Mouse (Mus musculus) heart, adult 2 months (tissue): Measurements from ENCODE around the gene Gm11111. TPM values are rescaled to one million over a fixed set of nuclear protein-coding genes. Genes with fewer than 3 reads are reported as not detected.
"Not testable (repeated sequence)": the region's sequence is repeated elsewhere in the genome, so short reads cannot be mapped to it uniquely, and the experiment has no call there.

ENCODE experiments used
- DNase-seq, 2 experiments: peaks; one replicate each; pipeline ENCODE4 v3.0.0; 2021
- H3K27ac ChIP-seq: fragments of 200-600 bp; 2 replicates; pipeline ENCODE4 v1.8.1; 2022
- H3K27me3 ChIP-seq: fragments of 200-500 bp; 2 replicates; pipeline ENCODE4 v1.6.1; 2012; ENCODE audit warnings: mild to moderate bottlenecking, low read length, inconsistent platforms, mixed read lengths; ENCODE audit not compliant: control insufficient read depth, insufficient read depth
- H3K36me3 ChIP-seq: fragments of 200-500 bp; 2 replicates; pipeline ENCODE4 v1.6.1; 2012; ENCODE audit warnings: low read length, inconsistent platforms; ENCODE audit not compliant: control insufficient read depth, insufficient read depth
- H3K4me1 ChIP-seq: fragments of 200-500 bp; 2 replicates; pipeline ENCODE4 v1.6.1; 2011; ENCODE audit warnings: low read length; ENCODE audit not compliant: control insufficient read depth, insufficient read depth
- H3K4me3 ChIP-seq: fragments of 200-600 bp; 2 replicates; pipeline ENCODE4 v1.8.1; 2022
- H3K79me2 ChIP-seq: fragments of 200-500 bp; replicated peaks from 2 replicates; pipeline ENCODE4 v1.6.1; 2012; ENCODE audit warnings: mild to moderate bottlenecking, inconsistent platforms, low read length, moderate library complexity, mixed read lengths; ENCODE audit not compliant: control insufficient read depth, insufficient read depth
- H3K9ac ChIP-seq: fragments of 200-500 bp; 2 replicates; pipeline ENCODE4 v1.6.1; 2012; ENCODE audit warnings: low read depth, mild to moderate bottlenecking, control low read depth, inconsistent platforms, low read length, mixed read lengths
- CTCF ChIP-seq: fragments of 200-600 bp; IDR thresholded peaks from 2 replicates; pipeline ENCODE4 v1.8.1; 2022; ENCODE audit warnings: antibody characterized with exemption, mild to moderate bottlenecking, moderate library complexity
- EP300 ChIP-seq: fragments of 200-500 bp; IDR thresholded peaks from 2 replicates; pipeline ENCODE4 v1.6.1; 2011; ENCODE audit warnings: low read depth, low read length, control low read depth; ENCODE audit not compliant: insufficient read depth
- POLR2A ChIP-seq: fragments of 200-500 bp; IDR thresholded peaks from 2 replicates; pipeline ENCODE4 v1.6.1; 2011; ENCODE audit warnings: mild to moderate bottlenecking, low read depth, low read length, control low read depth; ENCODE audit not compliant: insufficient read depth
- WGBS: fragments of 180-500 bp; shearing (Covaris S2); methylation state at CpG from one replicate; pipeline ENCODE4 v1.1.7; 2018; 5-methylcytosine and 5-hydroxymethylcytosine counted together
- intact Hi-C: fragments of 180-260 bp; cut with DNase I; formaldehyde crosslinking; loops from one replicate; pipeline ENCODE4 v1.15.1; 2025
- polyA plus RNA-seq: library from polyadenylated mRNA; depleted of rRNA; stranded (reverse); fragments of >200 nt; gene quantifications from 2 replicates; pipeline ENCODE4 v1.2.3, GENCODE M21; 2012; rRNA removed
- total RNA-seq, 2 experiments: library from RNA; stranded (reverse); gene quantifications; 2 replicates each; pipeline ENCODE4 v1.2.3; 2021

Gm11111 gene
- total and polyA plus RNA-seq, 3 experiments = not detected

DNA sequence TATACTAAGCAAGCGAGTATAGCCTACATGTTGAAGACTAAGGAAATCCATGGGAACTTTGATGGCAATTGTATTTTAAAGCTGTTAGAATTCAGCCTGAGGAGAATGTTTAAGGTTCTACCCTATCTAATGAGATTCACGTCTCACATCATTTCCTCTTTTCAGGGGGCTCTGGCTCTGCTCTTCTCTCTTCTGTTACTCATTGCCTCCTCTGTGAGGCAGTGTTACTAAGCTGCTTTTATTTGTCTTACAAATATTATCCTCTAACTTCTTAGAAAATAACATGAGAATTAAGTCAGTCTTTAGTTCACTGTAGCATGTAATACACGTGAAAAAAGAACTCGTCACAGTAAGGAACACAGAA lies 23.0 kb downstream of the Gm11111 start:
- no peak for DNase-seq

DNA sequence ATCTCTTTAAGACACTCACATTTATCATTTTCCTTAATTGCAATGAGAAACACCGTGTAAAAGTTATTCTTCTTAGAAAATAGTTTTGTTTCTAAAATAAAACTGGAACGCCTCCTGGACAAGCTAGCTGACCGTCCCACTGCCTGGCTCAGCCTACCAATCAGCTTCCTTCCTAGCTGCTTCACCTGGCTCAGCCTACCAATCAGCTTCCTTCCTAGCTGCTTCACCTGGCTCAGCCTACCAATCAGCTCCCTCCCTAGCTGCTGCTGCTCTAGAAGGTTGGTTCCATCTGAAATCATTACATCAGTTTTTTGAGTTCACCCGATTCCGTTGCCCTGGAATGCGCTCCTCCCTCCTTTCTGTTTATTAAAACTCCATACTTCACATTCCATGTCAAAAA lies 24.0 kb downstream of the Gm11111 start:
- WGBS = 77% methylated on average over 6 of the region's 6 CpGs
- H3K27ac ChIP-seq, H3K79me2 ChIP-seq, H3K9ac ChIP-seq, intact Hi-C loops, H3K36me3 ChIP-seq, DNase-seq, H3K27me3 ChIP-seq, H3K4me1 ChIP-seq, H3K4me3 ChIP-seq: not testable (repeated sequence)

More for the DNA sequence above, 23.0 kb downstream of the Gm11111 start:
- H3K27ac ChIP-seq = no peak overlapping the region
- no peak overlapping the region for H3K4me3 ChIP-seq
- no peaks in the 10 kb centered on the region for H3K27me3 ChIP-seq
- H3K9ac ChIP-seq = no peak overlapping the region
- no peaks in the 10 kb centered on the region for H3K79me2 ChIP-seq
- intact Hi-C loops = no loop called here
- no peaks in the 10 kb centered on the region for H3K4me1 ChIP-seq
- 81% methylated on average over 4 of the region's 4 CpGs for WGBS
- TF ChIP-seq CTCF = no peak
- no peak for TF ChIP-seq EP300
- no peak for TF ChIP-seq POLR2A
- H3K36me3 ChIP-seq = no peaks in the 10 kb centered on the region

DNA sequence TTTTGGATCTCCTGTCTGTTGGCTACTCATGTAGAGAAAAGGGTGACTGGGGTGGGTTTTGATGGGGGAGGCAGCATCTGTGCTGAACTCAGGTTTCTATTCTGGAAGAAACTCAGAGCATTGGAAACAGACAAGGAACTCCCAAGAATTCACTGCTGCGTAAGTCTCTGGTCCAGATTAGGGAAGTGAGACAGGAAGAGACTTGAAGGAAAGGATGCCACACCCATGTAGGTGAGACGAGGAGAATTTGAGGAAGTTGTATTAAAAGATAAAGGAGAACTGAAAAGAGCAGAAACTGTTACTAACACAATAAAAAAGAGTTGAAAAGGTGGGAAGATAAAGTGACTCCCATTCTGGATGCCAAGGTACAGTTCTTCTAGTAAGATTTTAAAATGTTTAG lies 25.9 kb downstream of the Gm11111 start:
- TF ChIP-seq EP300 (no peak), CTCF (no peak), POLR2A (no peak)
- Histone ChIP-seq H3K36me3 (no peaks in the 10 kb centered on the region), H3K27me3 (no peaks in the 10 kb centered on the region), H3K79me2 (no peaks in the 10 kb centered on the region), H3K9ac (no peak overlapping the region), H3K4me3 (no peak overlapping the region), H3K4me1 (no peaks in the 10 kb centered on the region), H3K27ac (no peak overlapping the region)
- DNase-seq = no peak
- intact Hi-C loops = no loop called here
- WGBS = 42% methylated on average over 2 of the region's 2 CpGs

DNA sequence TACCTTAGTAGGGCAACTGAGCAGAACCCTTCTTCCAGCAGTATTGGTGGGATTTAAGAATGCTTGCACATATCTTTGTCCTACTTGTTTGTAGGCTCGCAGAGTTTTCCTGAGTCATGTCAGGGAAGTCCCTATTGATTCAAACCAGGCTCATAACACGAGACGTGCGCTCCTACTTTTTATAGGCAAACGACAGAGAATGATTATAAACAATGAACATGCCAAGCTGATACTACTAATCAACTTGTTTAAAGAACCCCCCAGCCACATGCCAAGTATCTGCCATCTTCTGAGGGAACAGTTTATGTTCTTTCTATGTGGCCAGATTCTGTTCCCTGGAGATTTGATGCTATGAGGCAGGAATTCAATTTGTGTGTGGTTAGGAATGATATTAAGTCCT lies 28.3 kb downstream of the Gm11111 start:
- DNase-seq = no peak
- Histone ChIP-seq H3K4me3 (no peak overlapping the region), H3K79me2 (no peaks in the 10 kb centered on the region), H3K27me3 (no peaks in the 10 kb centered on the region), H3K9ac (no peak overlapping the region), H3K36me3 (no peaks in the 10 kb centered on the region), H3K27ac (no peak overlapping the region), H3K4me1 (no peaks in the 10 kb centered on the region)
- intact Hi-C loops = no loop called here
- 45% methylated on average over 5 of the region's 5 CpGs for WGBS
- TF ChIP-seq CTCF (no peak), EP300 (no peak), POLR2A (no peak)

DNA sequence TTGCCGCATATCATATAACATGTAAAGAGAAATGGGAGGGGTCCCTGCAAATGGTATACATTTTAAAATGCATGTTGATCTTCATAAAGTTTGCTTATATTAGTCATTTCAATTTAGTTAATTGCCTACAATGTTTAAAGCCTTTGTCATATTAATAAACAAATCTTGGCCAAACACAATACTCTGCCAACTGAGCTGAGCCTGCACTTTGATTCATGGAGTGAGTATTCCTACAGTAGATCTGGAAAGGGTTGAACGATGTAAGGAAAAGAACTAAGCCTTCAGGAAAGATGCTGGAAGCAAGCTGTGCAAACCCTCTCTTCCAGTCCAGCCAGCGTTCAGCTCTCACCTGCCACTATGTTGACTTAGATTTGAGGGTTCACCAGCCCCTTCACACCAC lies 29.6 kb downstream of the Gm11111 start:
- H3K9ac ChIP-seq = no peak overlapping the region
- H3K4me1 ChIP-seq = no peaks in the 10 kb centered on the region
- H3K36me3 ChIP-seq = no peaks in the 10 kb centered on the region
- H3K79me2 ChIP-seq = no peaks in the 10 kb centered on the region
- no peak overlapping the region for H3K27ac ChIP-seq
- H3K27me3 ChIP-seq = no peaks in the 10 kb centered on the region
- TF ChIP-seq EP300 = no peak
- TF ChIP-seq POLR2A = no peak
- no peak for TF ChIP-seq CTCF
- WGBS = 84% methylated on average over 3 of the region's 3 CpGs
- no peak overlapping the region for H3K4me3 ChIP-seq
- DNase-seq = no peak
- intact Hi-C loops = no loop called here

DNA sequence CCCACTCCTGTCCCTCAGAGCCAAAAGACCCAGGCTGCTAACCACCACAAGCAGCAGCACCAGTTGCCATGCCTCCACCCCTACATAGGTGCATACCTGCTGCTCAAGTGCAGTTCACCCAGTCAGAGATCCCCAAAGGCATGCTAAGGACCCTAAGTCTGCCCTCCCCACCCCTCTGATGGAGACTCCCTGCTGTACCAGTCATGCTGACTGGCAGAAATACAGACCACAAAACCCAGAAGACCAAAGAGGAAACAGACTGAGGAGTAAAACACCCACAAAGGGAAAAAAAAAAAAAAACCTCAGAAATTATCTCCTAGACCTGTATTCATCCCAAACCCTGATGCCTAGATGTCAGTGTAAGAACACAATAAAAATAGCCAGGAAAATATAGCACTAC lies 33.4 kb downstream of the Gm11111 start:
- no peak for DNase-seq
- Histone ChIP-seq H3K4me1 (no peaks in the 10 kb centered on the region), H3K4me3 (no peak overlapping the region), H3K27me3 (no peaks in the 10 kb centered on the region), H3K9ac (no peak overlapping the region), H3K27ac (no peak overlapping the region), H3K79me2 (no peaks in the 10 kb centered on the region), H3K36me3 (no peaks in the 10 kb centered on the region)
- intact Hi-C loops = no loop called here
- TF ChIP-seq CTCF (no peak), EP300 (no peak), POLR2A (no peak)

Other genes starting within 250 kb of the Gm11111 start
- not detected for gene Cfap299, start 223.4 kb upstream of the Gm11111 start, total RNA-seq
- not detected in 2 replicates for gene Cfap299, start 223.4 kb upstream of the Gm11111 start, polyA plus RNA-seq